Mouse (Mus musculus) adrenal gland, adult 18-20 months (tissue): ENCODE data around the gene Zdhhc18. TPM values are rescaled to one million over a fixed set of nuclear protein-coding genes. Genes with fewer than 3 reads are reported as not detected.
A peak's percentile ranks its signal among the peaks of the same experiment; 100 is the strongest.

ENCODE experiments used
- DNase-seq, 2 experiments: peaks; one replicate each; pipeline ENCODE4 v3.0.0; 2021 to 2022; ENCODE audit warnings: low spot score in 2 of 2
- microRNA-seq, 2 experiments: library from miRNA; unstranded; fragments of <30 nt; microRNA quantifications; one replicate each; pipeline ENCODE4 v1.2.0; 2021; ENCODE audit warnings: borderline number of aligned reads in 2 of 2
- total RNA-seq, 2 experiments: library from RNA; stranded (reverse); gene quantifications; 1 replicate in 1 of 2; 2 replicates in 1 of 2; pipeline ENCODE4 v1.2.3; 2021

Gene Zdhhc18
- total RNA-seq, 2 experiments from 2014 or later, result 19.6 to 34.5 TPM

GRCm38 (mm10) chr4:133563123-133563571, 86.8 kb downstream of the Zdhhc18 start:
- peak; percentile 62 to 76 for DNase-seq

- DNase-seq, result no peak
These were observed 88.3 kb downstream of the Zdhhc18 start for GRCm38 (mm10) chr4:133561622-133562021.

DNA sequence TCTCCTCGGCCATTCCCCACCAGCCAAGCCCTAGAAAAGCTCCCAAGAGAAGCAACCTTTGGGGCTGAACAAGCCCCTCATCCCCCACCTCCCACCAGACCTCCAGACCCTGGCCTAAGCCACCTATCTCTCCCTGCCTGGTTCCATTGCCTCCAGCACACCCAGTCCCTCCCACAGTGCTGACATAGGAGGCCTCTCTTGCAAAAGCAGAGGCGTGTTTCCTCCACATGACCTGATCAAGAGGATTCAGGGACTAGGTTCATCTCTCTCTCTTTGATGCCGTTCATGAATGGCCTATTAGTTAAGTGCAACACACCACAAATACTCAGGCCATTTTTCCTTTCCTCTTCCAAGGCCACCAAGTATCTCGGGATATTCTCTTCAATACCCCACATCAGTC, 90.1 kb downstream of the Zdhhc18 start:
- DNase-seq, result no peak

GRCm38 (mm10) chr4:133557041-133557717, 92.8 kb downstream of the Zdhhc18 start:
- DNase-seq, result no peak

Small RNA genes within 50 kb of the gene (microRNA-seq; reads per million reads assigned to microRNA genes)
- gene Gm23158, result 0 reads per million in 2 experiments

Other genes starting within 250 kb of the Zdhhc18 start
- 1 to 10 TPM; 2.0 to 4.6 TPM for gene Tent5b, start 170.0 kb downstream of the Zdhhc18 start, total RNA-seq
- 1 to 10 TPM; 4.4 to 5.3 TPM for gene Trnp1, start 151.6 kb downstream of the Zdhhc18 start, total RNA-seq
- gene Kdf1, start 131.2 kb downstream of the Zdhhc18 start, total RNA-seq, result under 1 TPM; 0.42 to 0.99 TPM
- gene Nudc, start 104.2 kb downstream of the Zdhhc18 start, total RNA-seq, result 100 to 1,000 TPM; 148 to 172 TPM
- 10 to 100 TPM; 48.6 to 60.7 TPM for gene Nr0b2, start 96.8 kb downstream of the Zdhhc18 start, total RNA-seq
- gene Gpatch3, start 75.4 kb downstream of the Zdhhc18 start, total RNA-seq, result 1 to 10 TPM; 5.7 to 7.2 TPM
- gene Gpn2, start 65.8 kb downstream of the Zdhhc18 start, total RNA-seq, result 10 to 100 TPM; 16.2 to 16.4 TPM
- 1 to 10 TPM; 1.4 to 1.9 TPM for gene Sfn, start 48.0 kb downstream of the Zdhhc18 start, total RNA-seq
- gene Pigv, start 22.5 kb upstream of the Zdhhc18 start, total RNA-seq, result 10 to 100 TPM; 16.3 to 20.4 TPM
- gene Arid1a, start 106.6 kb upstream of the Zdhhc18 start, total RNA-seq, result 10 to 100 TPM; 37.9 to 43.6 TPM
- 10 to 100 TPM; 11.1 to 17.2 TPM for gene Rps6ka1, start 237.6 kb upstream of the Zdhhc18 start, total RNA-seq